Mouse (Mus musculus): ENCODE results near the gene Epb41l2. TPM values are rescaled to one million over a fixed set of nuclear protein-coding genes. Genes with fewer than 3 reads are reported as not detected.

Gene Epb41l2
- total and polyA plus RNA-seq, 2 experiments, result 6.8 to 17.4 TPM

DNA sequence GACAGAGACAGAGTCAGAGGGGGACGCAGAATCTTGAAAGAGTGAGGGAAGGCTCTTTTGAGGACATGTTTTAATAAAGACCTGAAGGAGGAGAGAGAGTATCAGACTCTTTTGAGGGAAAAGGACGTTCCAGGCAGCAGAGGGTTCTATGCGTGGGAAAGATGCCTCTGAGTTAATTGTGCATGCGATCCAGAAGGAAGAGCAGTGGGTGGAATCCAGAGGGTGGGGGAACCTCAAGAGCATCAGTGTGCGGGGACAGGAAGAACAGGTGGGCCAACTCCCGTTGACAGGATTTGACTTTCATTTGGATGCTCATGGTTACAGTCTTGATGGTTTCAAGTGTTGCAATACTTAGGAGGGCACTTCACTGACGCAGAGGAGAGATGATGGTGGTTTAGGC, 29.5 kb upstream of the Epb41l2 start:
- 94% methylated on average over 7 of the region's 7 CpGs for WGBS
- Histone ChIP-seq H3K4me3 (ENCODE audit: insufficient read depth, low read depth, low read length) (no peak overlapping the region), H3K4me1 (ENCODE audit: control insufficient read depth, insufficient read depth, low read length) (no peaks in the 10 kb centered on the region; the same call in 1 of the 2 replicates), H3K79me2 (ENCODE audit: control insufficient read depth, insufficient read depth, low read length) (no peaks in the 10 kb centered on the region), H3K27ac (replicated peaks; ENCODE audit: insufficient read depth, low read depth, low read length) (no peak overlapping the region), H3K36me3 (ENCODE audit: control insufficient read depth, insufficient read depth, low read length) (no peaks in the 10 kb centered on the region), H3K27me3 (ENCODE audit: control insufficient read depth, insufficient read depth, low read length) (no peaks in the 10 kb centered on the region), H3K9ac (ENCODE audit: low read depth, low read length) (no peak overlapping the region)
- DNase-seq (ENCODE audit: extremely low read depth, low read depth, low spot score), result no peak
- TF ChIP-seq POLR2A (IDR thresholded peaks at IDR 0.05; ENCODE audit: extremely low read depth, insufficient read depth, low read length), result no peak

GRCm38 (mm10) chr10:25331321-25332049, 28.1 kb upstream of the Epb41l2 start:
- H3K4me1 ChIP-seq (ENCODE audit: control insufficient read depth, insufficient read depth, low read length), result no peaks in the 10 kb centered on the region; the same call in 1 of the 2 replicates
- DNase-seq (ENCODE audit: extremely low read depth, low read depth, low spot score), result peak; percentile 48
- no peak overlapping the region for H3K9ac ChIP-seq (ENCODE audit: low read depth, low read length)
- no peaks in the 10 kb centered on the region for H3K79me2 ChIP-seq (ENCODE audit: control insufficient read depth, insufficient read depth, low read length)
- H3K27me3 ChIP-seq (ENCODE audit: control insufficient read depth, insufficient read depth, low read length), result no peaks in the 10 kb centered on the region
- WGBS, result 70% methylated on average over 9 of the region's 9 CpGs
- peak overlapping the region; percentile 43 for H3K27ac ChIP-seq (replicated peaks; ENCODE audit: insufficient read depth, low read depth, low read length)
- TF ChIP-seq CTCF (IDR thresholded peaks at IDR 0.05; ENCODE audit: low read depth, low read length), result no peak
- TF ChIP-seq POLR2A (IDR thresholded peaks at IDR 0.05; ENCODE audit: extremely low read depth, insufficient read depth, low read length), result no peak
- no peaks in the 10 kb centered on the region for H3K36me3 ChIP-seq (ENCODE audit: control insufficient read depth, insufficient read depth, low read length)
- no peak overlapping the region for H3K4me3 ChIP-seq (ENCODE audit: insufficient read depth, low read depth, low read length)

DNA sequence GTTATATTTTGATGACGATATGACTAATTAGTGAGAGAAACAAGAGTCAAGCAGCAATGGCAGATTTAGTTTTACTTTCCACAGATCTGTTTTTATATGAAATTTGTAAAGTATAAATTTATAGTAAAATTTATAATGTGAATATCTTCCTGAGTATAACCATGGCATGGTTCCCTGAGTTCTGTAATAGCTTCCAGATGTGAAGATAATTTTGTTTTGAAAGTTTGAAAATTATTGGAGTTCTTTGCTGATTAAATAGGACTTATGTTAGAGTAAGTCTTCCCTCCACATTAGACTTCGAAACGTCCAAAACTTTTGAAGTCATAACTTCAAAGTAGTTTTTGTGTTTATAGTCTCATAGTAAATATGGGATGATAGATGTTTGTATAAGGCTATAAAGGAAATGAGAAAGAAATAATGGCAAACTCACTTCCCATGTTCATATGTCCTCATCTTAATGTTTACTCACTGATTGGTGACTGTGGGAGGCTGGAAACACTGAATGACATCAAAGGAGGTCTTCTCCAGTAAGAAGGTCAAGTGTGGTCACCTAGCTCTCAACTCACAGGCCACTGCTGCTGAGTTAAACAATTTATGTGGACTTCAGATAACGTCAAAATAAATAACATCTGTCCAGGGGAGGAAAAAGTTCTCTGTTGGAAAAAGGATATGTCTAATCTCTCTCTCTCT, 26.1 kb upstream of the Epb41l2 start:
- H3K4me3 ChIP-seq (ENCODE audit: insufficient read depth, low read depth, low read length), result no peak overlapping the region
- H3K9ac ChIP-seq (ENCODE audit: low read depth, low read length), result no peak overlapping the region
- H3K36me3 ChIP-seq (ENCODE audit: control insufficient read depth, insufficient read depth, low read length), result no peaks in the 10 kb centered on the region
- TF ChIP-seq CTCF (IDR thresholded peaks at IDR 0.05; ENCODE audit: low read depth, low read length) (no peak), POLR2A (IDR thresholded peaks at IDR 0.05; ENCODE audit: extremely low read depth, insufficient read depth, low read length) (no peak)
- no peak for DNase-seq (ENCODE audit: extremely low read depth, low read depth, low spot score)
- WGBS, result 64% methylated on average over 4 of the region's 4 CpGs
- H3K27ac ChIP-seq (replicated peaks; ENCODE audit: insufficient read depth, low read depth, low read length), result no peak overlapping the region
- no peaks in the 10 kb centered on the region for H3K79me2 ChIP-seq (ENCODE audit: control insufficient read depth, insufficient read depth, low read length)
- H3K27me3 ChIP-seq (ENCODE audit: control insufficient read depth, insufficient read depth, low read length), result no peaks in the 10 kb centered on the region
- no peaks in the 10 kb centered on the region; the same call in 1 of the 2 replicates for H3K4me1 ChIP-seq (ENCODE audit: control insufficient read depth, insufficient read depth, low read length)

- H3K36me3 ChIP-seq (ENCODE audit: control insufficient read depth, insufficient read depth, low read length), result no peaks in the 10 kb centered on the region
- no peak for DNase-seq (ENCODE audit: extremely low read depth, low read depth, low spot score)
- TF ChIP-seq CTCF (IDR thresholded peaks at IDR 0.05; ENCODE audit: low read depth, low read length), result no peak
- TF ChIP-seq POLR2A (IDR thresholded peaks at IDR 0.05; ENCODE audit: extremely low read depth, insufficient read depth, low read length), result no peak
- no peaks in the 10 kb centered on the region for H3K79me2 ChIP-seq (ENCODE audit: control insufficient read depth, insufficient read depth, low read length)
- WGBS, result 95% methylated on average over 5 of the region's 5 CpGs
- no peak overlapping the region for H3K4me3 ChIP-seq (ENCODE audit: insufficient read depth, low read depth, low read length)
- no peaks in the 10 kb centered on the region for H3K27me3 ChIP-seq (ENCODE audit: control insufficient read depth, insufficient read depth, low read length)
- H3K27ac ChIP-seq (replicated peaks; ENCODE audit: insufficient read depth, low read depth, low read length), result no peak overlapping the region
- no peaks in the 10 kb centered on the region for H3K4me1 ChIP-seq (ENCODE audit: control insufficient read depth, insufficient read depth, low read length)
- no peak overlapping the region for H3K9ac ChIP-seq (ENCODE audit: low read depth, low read length)
Measured at GRCm38 (mm10) chr10:25340675-25341074, 18.9 kb upstream of the Epb41l2 start.

GRCm38 (mm10) chr10:25342801-25343200, 16.8 kb upstream of the Epb41l2 start:
- Histone ChIP-seq H3K27me3 (ENCODE audit: control insufficient read depth, insufficient read depth, low read length) (no peaks in the 10 kb centered on the region), H3K4me1 (ENCODE audit: control insufficient read depth, insufficient read depth, low read length) (no peaks in the 10 kb centered on the region), H3K4me3 (ENCODE audit: insufficient read depth, low read depth, low read length) (no peak overlapping the region), H3K79me2 (ENCODE audit: control insufficient read depth, insufficient read depth, low read length) (no peaks in the 10 kb centered on the region), H3K36me3 (ENCODE audit: control insufficient read depth, insufficient read depth, low read length) (no peaks in the 10 kb centered on the region), H3K9ac (ENCODE audit: low read depth, low read length) (no peak overlapping the region), H3K27ac (replicated peaks; ENCODE audit: insufficient read depth, low read depth, low read length) (no peak overlapping the region)
- DNase-seq (ENCODE audit: extremely low read depth, low read depth, low spot score), result no peak
- no peak for TF ChIP-seq CTCF (IDR thresholded peaks at IDR 0.05; ENCODE audit: low read depth, low read length)

DNA sequence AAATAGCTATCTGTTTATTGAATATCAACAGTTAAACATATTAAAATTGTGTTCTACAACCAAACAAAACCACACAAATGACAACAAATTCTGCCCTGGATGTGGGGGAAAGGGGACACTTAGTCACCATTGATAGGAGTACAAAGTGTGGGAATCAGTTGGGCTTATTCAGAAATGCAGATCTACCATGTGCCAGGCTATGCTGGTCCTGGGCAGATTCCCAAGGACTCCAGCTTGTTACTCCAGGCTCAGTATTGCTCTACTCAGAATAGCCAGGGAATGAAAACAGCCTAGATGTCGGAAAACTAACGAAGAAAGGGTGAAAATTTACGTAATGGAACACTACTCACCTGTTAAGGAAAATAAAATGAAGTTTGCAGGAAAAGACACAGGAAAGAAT, 5.7 kb upstream of the Epb41l2 start:
- 97% methylated on average over 3 of the region's 3 CpGs for WGBS
- Histone ChIP-seq H3K79me2 (ENCODE audit: control insufficient read depth, insufficient read depth, low read length) (no peaks in the 10 kb centered on the region), H3K27ac (replicated peaks; ENCODE audit: insufficient read depth, low read depth, low read length) (no peak overlapping the region), H3K4me1 (ENCODE audit: control insufficient read depth, insufficient read depth, low read length) (no peaks in the 10 kb centered on the region), H3K36me3 (ENCODE audit: control insufficient read depth, insufficient read depth, low read length) (no peaks in the 10 kb centered on the region), H3K4me3 (ENCODE audit: insufficient read depth, low read depth, low read length) (no peak overlapping the region), H3K27me3 (ENCODE audit: control insufficient read depth, insufficient read depth, low read length) (no peaks in the 10 kb centered on the region), H3K9ac (ENCODE audit: low read depth, low read length) (no peak overlapping the region)
- DNase-seq (ENCODE audit: extremely low read depth, low read depth, low spot score), result no peak
- TF ChIP-seq CTCF (IDR thresholded peaks at IDR 0.05; ENCODE audit: low read depth, low read length) (no peak), POLR2A (IDR thresholded peaks at IDR 0.05; ENCODE audit: extremely low read depth, insufficient read depth, low read length) (no peak)
